Mouse (Mus musculus): ENCODE results near the gene Gata3.

DNA sequence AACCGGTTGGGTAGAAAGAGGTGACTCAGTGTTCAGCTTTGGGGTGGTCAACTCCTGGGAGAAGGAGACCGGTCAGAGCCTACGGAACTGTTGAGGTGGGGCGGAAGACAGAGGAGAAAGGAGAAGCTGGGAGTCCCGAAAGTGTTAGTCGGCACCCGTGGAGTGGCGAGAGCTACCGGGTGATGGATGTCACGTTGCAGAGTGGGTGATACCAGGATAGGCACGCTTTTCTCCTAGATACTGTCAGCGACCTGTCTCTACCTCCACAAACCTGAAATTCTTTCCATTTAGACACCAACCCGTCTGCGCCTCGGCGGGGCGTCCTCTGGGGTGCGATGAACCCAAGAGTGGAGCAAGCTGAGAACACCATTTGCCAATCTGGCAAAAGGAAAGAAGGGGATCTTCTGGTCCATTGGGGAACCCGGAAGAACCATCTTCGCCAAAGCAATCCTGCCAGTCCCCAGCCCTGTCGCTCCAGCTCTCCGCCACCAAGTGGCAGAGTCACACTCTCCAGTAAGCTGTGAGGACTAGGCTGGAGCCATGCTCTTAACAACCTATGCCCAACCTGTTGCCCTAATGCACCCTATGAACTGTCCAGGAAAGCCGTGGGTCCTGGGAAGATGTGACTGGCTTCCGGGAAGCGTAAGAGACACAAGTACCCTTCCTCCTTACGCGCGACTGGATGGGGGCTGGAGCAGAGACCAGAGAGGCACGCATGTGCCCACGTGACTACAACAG is 752 bp downstream of the Gata3 start, which contains the start of gene 9230102O04Rik:
- TF ChIP-seq CTCF (IDR thresholded peaks at IDR 0.05; ENCODE audit: borderline replicate concordance, insufficient read depth, low read depth, low read length), result no peak
- no peak for TF ChIP-seq POLR2A (IDR thresholded peaks at IDR 0.05; ENCODE audit: borderline replicate concordance, insufficient read depth, low read length)

Data from cerebellum, adult 2 months (tissue).